Mouse (Mus musculus): ENCODE data around the gene Ecel1. TPM values are rescaled to one million over a fixed set of nuclear protein-coding genes. Genes with fewer than 3 reads are reported as not detected.

The Ecel1 gene
- polyA plus RNA-seq, 2 experiments, result 0.02 TPM; not detected in 1

DNA sequence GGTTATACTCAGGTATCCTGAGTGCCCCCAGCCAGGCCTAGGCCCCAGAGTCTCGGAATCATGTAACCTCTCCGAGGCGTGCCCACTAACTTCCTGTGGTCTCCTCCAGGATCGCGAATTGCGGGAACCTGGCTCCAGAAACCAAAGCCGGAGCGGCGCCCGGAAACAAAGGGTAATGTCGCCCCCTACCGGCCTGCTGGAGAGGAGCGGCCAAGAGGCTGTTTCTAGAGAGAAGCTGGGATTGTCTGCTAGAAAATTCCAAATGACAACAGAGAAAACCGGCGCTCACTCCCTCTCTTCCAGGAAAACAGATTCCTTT is 30.7 kb upstream of the Ecel1 start:
- peak overlapping the region; percentile 41 to 43 for H3K4me3 ChIP-seq (ENCODE audit: insufficient read depth in 1 of 2, low read depth in 2 of 2, low read length in 2 of 2)
- TF ChIP-seq EP300 (IDR thresholded peaks at IDR 0.05; ENCODE audit: low read depth) (no peak), CTCF (IDR thresholded peaks at IDR 0.05; ENCODE audit: low read depth) (peak; percentile 88)
- DNase-seq (ENCODE audit: low read depth in 3 of 3, low spot score in 3 of 3) (peak in 1 of 3 experiments; percentile 20), ATAC-seq (ENCODE audit: insufficient read depth) (no peak)
- no peaks in the 10 kb centered on the region for H3K4me1 ChIP-seq (replicated peaks; ENCODE audit: control insufficient read depth in 2 of 2, insufficient read depth in 2 of 2, low read length in 1 of 2)
- H3K9me3 ChIP-seq (ENCODE audit: control insufficient read depth, low read length), result no peaks in the 10 kb centered on the region
- H3K9ac ChIP-seq (replicated peaks), result no peak overlapping the region
- peaks cover 33% of the 10 kb centered on the region for H3K27me3 ChIP-seq (ENCODE audit: control insufficient read depth, insufficient read depth, low read length)
- H3K27ac ChIP-seq, result no peak overlapping the region
- H3K4me2 ChIP-seq (ENCODE audit: low read depth), result peak overlapping the region; percentile 60
- H3K36me3 ChIP-seq (replicated peaks; ENCODE audit: control insufficient read depth, insufficient read depth, low read depth), result no peaks in the 10 kb centered on the region
- 1% methylated on average over 15 of the region's 15 CpGs for WGBS (ENCODE audit: insufficient replicate concordance)

GRCm38 (mm10) chr1:87186261-87187036 is 30.1 kb upstream of the Ecel1 start:
- Histone ChIP-seq H3K4me2 (ENCODE audit: low read depth) (peak overlapping the region; percentile 60), H3K9ac (replicated peaks) (no peak overlapping the region), H3K27me3 (ENCODE audit: control insufficient read depth, insufficient read depth, low read length) (peaks cover 33% of the 10 kb centered on the region), H3K4me1 (replicated peaks; ENCODE audit: control insufficient read depth in 2 of 2, insufficient read depth in 2 of 2, low read length in 1 of 2) (no peaks in the 10 kb centered on the region), H3K4me3 (ENCODE audit: insufficient read depth in 1 of 2, low read depth in 2 of 2, low read length in 2 of 2) (peak overlapping the region; percentile 41 to 43), H3K9me3 (ENCODE audit: control insufficient read depth, low read length) (no peaks in the 10 kb centered on the region), H3K27ac (no peak overlapping the region), H3K36me3 (replicated peaks; ENCODE audit: control insufficient read depth, insufficient read depth, low read depth) (no peaks in the 10 kb centered on the region)
- TF ChIP-seq CTCF (IDR thresholded peaks at IDR 0.05; ENCODE audit: low read depth) (no peak), EP300 (IDR thresholded peaks at IDR 0.05; ENCODE audit: low read depth) (no peak)
- DNase-seq (ENCODE audit: low read depth in 3 of 3, low spot score in 3 of 3) (no peak), ATAC-seq (ENCODE audit: insufficient read depth) (no peak)
- WGBS (ENCODE audit: insufficient replicate concordance), result 2% methylated on average over 54 of the region's 54 CpGs

DNA sequence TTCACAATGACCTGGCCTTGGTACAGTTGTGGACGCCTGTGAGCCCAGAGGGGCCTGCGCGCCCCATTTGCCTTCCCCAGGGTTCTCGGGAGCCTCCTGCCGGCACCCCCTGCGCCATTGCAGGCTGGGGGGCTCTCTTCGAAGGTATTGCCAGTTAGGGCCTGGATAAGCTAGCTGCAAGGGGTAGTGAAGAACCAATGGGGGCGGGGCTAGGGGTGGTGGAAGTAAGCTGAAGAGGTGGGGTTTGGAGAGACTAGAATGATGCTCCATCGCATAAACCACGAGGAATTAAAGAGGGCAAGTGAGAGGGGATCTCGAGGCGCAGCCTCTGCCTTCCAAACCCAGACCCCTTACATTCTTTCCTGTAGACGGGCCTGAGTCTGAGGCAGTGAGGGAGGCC is 29.2 kb upstream of the Ecel1 start:
- Histone ChIP-seq H3K9me3 (ENCODE audit: control insufficient read depth, low read length) (no peaks in the 10 kb centered on the region), H3K4me1 (replicated peaks; ENCODE audit: control insufficient read depth in 2 of 2, insufficient read depth in 2 of 2, low read length in 1 of 2) (no peaks in the 10 kb centered on the region), H3K27ac (no peak overlapping the region), H3K4me3 (ENCODE audit: insufficient read depth in 1 of 2, low read depth in 2 of 2, low read length in 2 of 2) (no peak overlapping the region), H3K27me3 (ENCODE audit: control insufficient read depth, insufficient read depth, low read length) (peaks cover 33% of the 10 kb centered on the region), H3K4me2 (ENCODE audit: low read depth) (no peak overlapping the region), H3K36me3 (replicated peaks; ENCODE audit: control insufficient read depth, insufficient read depth, low read depth) (no peaks in the 10 kb centered on the region), H3K9ac (replicated peaks) (no peak overlapping the region)
- ATAC-seq (ENCODE audit: insufficient read depth) (no peak), DNase-seq (ENCODE audit: low read depth in 3 of 3, low spot score in 3 of 3) (no peak)
- 17% methylated on average over 13 of the region's 13 CpGs for WGBS (ENCODE audit: insufficient replicate concordance)
- no peak for TF ChIP-seq EP300 (IDR thresholded peaks at IDR 0.05; ENCODE audit: low read depth)
- TF ChIP-seq CTCF (IDR thresholded peaks at IDR 0.05; ENCODE audit: low read depth), result no peak

- Histone ChIP-seq H3K4me1 (replicated peaks; ENCODE audit: control insufficient read depth in 2 of 2, insufficient read depth in 2 of 2, low read length in 1 of 2) (no peaks in the 10 kb centered on the region), H3K36me3 (replicated peaks; ENCODE audit: control insufficient read depth, insufficient read depth, low read depth) (no peaks in the 10 kb centered on the region), H3K27ac (no peak overlapping the region), H3K4me3 (ENCODE audit: insufficient read depth in 1 of 2, low read depth in 2 of 2, low read length in 2 of 2) (no peak overlapping the region), H3K4me2 (ENCODE audit: low read depth) (no peak overlapping the region), H3K27me3 (ENCODE audit: control insufficient read depth, insufficient read depth, low read length) (peaks cover 33% of the 10 kb centered on the region), H3K9me3 (ENCODE audit: control insufficient read depth, low read length) (no peaks in the 10 kb centered on the region), H3K9ac (replicated peaks) (no peak overlapping the region)
- no peak for ATAC-seq (ENCODE audit: insufficient read depth)
- TF ChIP-seq CTCF (IDR thresholded peaks at IDR 0.05; ENCODE audit: low read depth) (peak; percentile 84), EP300 (IDR thresholded peaks at IDR 0.05; ENCODE audit: low read depth) (no peak)
- 17% methylated on average over 20 of the region's 20 CpGs for WGBS (ENCODE audit: insufficient replicate concordance)
- peak in 2 of 3 experiments; percentile 19 to 32 for DNase-seq (ENCODE audit: low read depth in 3 of 3, low spot score in 3 of 3)
These were observed 28.4 kb upstream of the Ecel1 start for GRCm38 (mm10) chr1:87184751-87185139.

- Histone ChIP-seq H3K4me3 (ENCODE audit: insufficient read depth in 1 of 2, low read depth in 2 of 2, low read length in 2 of 2) (no peak overlapping the region), H3K4me1 (replicated peaks; ENCODE audit: control insufficient read depth in 2 of 2, insufficient read depth in 2 of 2, low read length in 1 of 2) (no peaks in the 10 kb centered on the region), H3K36me3 (replicated peaks; ENCODE audit: control insufficient read depth, insufficient read depth, low read depth) (no peaks in the 10 kb centered on the region), H3K4me2 (ENCODE audit: low read depth) (no peak overlapping the region), H3K9ac (replicated peaks) (no peak overlapping the region), H3K9me3 (ENCODE audit: control insufficient read depth, low read length) (no peaks in the 10 kb centered on the region), H3K27ac (no peak overlapping the region), H3K27me3 (ENCODE audit: control insufficient read depth, insufficient read depth, low read length) (peaks cover 33% of the 10 kb centered on the region)
- TF ChIP-seq EP300 (IDR thresholded peaks at IDR 0.05; ENCODE audit: low read depth), result no peak
- TF ChIP-seq CTCF (IDR thresholded peaks at IDR 0.05; ENCODE audit: low read depth), result no peak
- 23% methylated on average over 15 of the region's 15 CpGs for WGBS (ENCODE audit: insufficient replicate concordance)
- ATAC-seq (ENCODE audit: insufficient read depth) (no peak), DNase-seq (ENCODE audit: low read depth in 3 of 3, low spot score in 3 of 3) (no peak)
These were observed 27.9 kb upstream of the Ecel1 start for GRCm38 (mm10) chr1:87183998-87184750.

Measured in liver, embryonic 14.5 days (tissue).